Mouse (Mus musculus) forebrain, embryonic 11.5 days (tissue): ENCODE measurements around the gene Arfip2. TPM values are rescaled to one million over a fixed set of nuclear protein-coding genes. Genes with fewer than 3 reads are reported as not detected.

Experiments used
- ATAC-seq: fragments of 200-750 bp; cut with Nextera tagmentation; replicated peaks from 2 replicates; pipeline ENCODE4 v1.8.0; 2017; ENCODE audit warnings: moderate TSS enrichment; ENCODE audit not compliant: low FRiP score
- DNase-seq: peaks from one replicate; pipeline ENCODE4 v3.0.0-alpha.2; 2017; ENCODE audit warnings: low spot score
- H3K27ac ChIP-seq: fragments of 300-500 bp; sonication (generic); 2 replicates; pipeline ENCODE4 v1.5.1; 2014; ENCODE audit warnings: low read depth, low read length
- H3K27me3 ChIP-seq: fragments of 300-500 bp; sonication (generic); 2 replicates; pipeline ENCODE4 v1.6.1; 2014; ENCODE audit warnings: mild to moderate bottlenecking, low read length, mixed read lengths; ENCODE audit not compliant: control insufficient read depth, insufficient read depth
- H3K36me3 ChIP-seq: fragments of 300-500 bp; sonication (generic); 2 replicates; pipeline ENCODE4 v1.6.1; 2014; ENCODE audit warnings: mild to moderate bottlenecking, low read length, moderate library complexity, mixed read lengths; ENCODE audit not compliant: control insufficient read depth, insufficient read depth
- H3K4me1 ChIP-seq: fragments of 300-500 bp; sonication (generic); replicated peaks from 2 replicates; pipeline ENCODE4 v1.6.1; 2014; ENCODE audit warnings: low read length, mixed read lengths; ENCODE audit not compliant: control insufficient read depth, insufficient read depth
- H3K4me2 ChIP-seq: fragments of 300-500 bp; sonication (generic); 2 replicates; pipeline ENCODE4 v1.6.1; 2014; ENCODE audit warnings: low read depth, mild to moderate bottlenecking, low read length, moderate library complexity, mixed read lengths; ENCODE audit not compliant: severe bottlenecking
- H3K4me3 ChIP-seq: fragments of 300-500 bp; sonication (generic); 2 replicates; pipeline ENCODE4 v1.5.1; 2014; ENCODE audit warnings: low read depth, low read length
- H3K9ac ChIP-seq: fragments of 300-500 bp; sonication (generic); 2 replicates; pipeline ENCODE4 v1.6.1; 2014; ENCODE audit warnings: low read length
- H3K9me3 ChIP-seq: fragments of 300-500 bp; sonication (generic); 2 replicates; pipeline ENCODE4 v1.6.1; 2016; ENCODE audit warnings: low read length, mixed read lengths; ENCODE audit not compliant: control insufficient read depth
- WGBS: fragments of 180-500 bp; shearing (Covaris S2); extraction: QIAGEN DNeasy Blood & Tissue Kit; methylation state at CpG from one replicate; pipeline ENCODE4 v1.1.7; 2014; 5-methylcytosine and 5-hydroxymethylcytosine counted together
- polyA plus RNA-seq: library from polyadenylated mRNA; unstranded; fragments of >200 nt; fragmentation: Nextera tagmentation; extraction: Ambion mirVana; gene quantifications from 2 replicates; pipeline ENCODE4 v1.2.1, GENCODE M21; 2014

Arfip2 gene
- polyA plus RNA-seq, 1 experiment from 2014 or later: 78.2 TPM

- Histone ChIP-seq H3K9ac (no peak overlapping the region), H3K27ac (no peak overlapping the region), H3K4me2 (no peak overlapping the region), H3K4me1 (peaks cover 12% of the 10 kb centered on the region), H3K27me3 (no peaks in the 10 kb centered on the region), H3K4me3 (no peak overlapping the region), H3K36me3 (no peaks in the 10 kb centered on the region; the same call in 1 of the 2 replicates), H3K9me3 (no peaks in the 10 kb centered on the region)
- DNase-seq: no peak
- WGBS: 82% methylated on average over 2 of the region's 2 CpGs
- no peak for ATAC-seq
Observed at GRCm38 (mm10) chr7:105635726-105636125, 4.5 kb downstream of the Arfip2 start.

- DNase-seq: no peak
- H3K9ac ChIP-seq: no peak overlapping the region; the same call in 1 of the 2 replicates
- WGBS: 50% methylated on average over 9 of the region's 9 CpGs
- H3K36me3 ChIP-seq: no peaks in the 10 kb centered on the region; the same call in 1 of the 2 replicates
- peak overlapping the region; percentile 81; the same call in 1 of the 2 replicates for H3K4me2 ChIP-seq
- H3K4me3 ChIP-seq: peak overlapping the region; percentile 66; the same call in 1 of the 2 replicates
- H3K27ac ChIP-seq: no peak overlapping the region
- H3K9me3 ChIP-seq: no peaks in the 10 kb centered on the region
- ATAC-seq: no peak
- peaks cover 10% of the 10 kb centered on the region for H3K4me1 ChIP-seq
- H3K27me3 ChIP-seq: no peaks in the 10 kb centered on the region
Observed at GRCm38 (mm10) chr7:105634272-105634920, 5.8 kb downstream of the Arfip2 start.

- Histone ChIP-seq H3K9ac (peak overlapping the region; percentile 68), H3K9me3 (no peaks in the 10 kb centered on the region), H3K4me1 (peaks cover 10% of the 10 kb centered on the region), H3K4me3 (peak overlapping the region; percentile 66), H3K27me3 (no peaks in the 10 kb centered on the region), H3K27ac (no peak overlapping the region), H3K4me2 (peak overlapping the region; percentile 81), H3K36me3 (no peaks in the 10 kb centered on the region; the same call in 1 of the 2 replicates)
- no peak for DNase-seq
- ATAC-seq: no peak
- WGBS: 6% methylated on average over 10 of the region's 10 CpGs
Observed at GRCm38 (mm10) chr7:105633801-105634135, 6.4 kb downstream of the Arfip2 start.

GRCm38 (mm10) chr7:105633127-105633800, 7.0 kb downstream of the Arfip2 start, which contains the start of gene Trim3:
Gene Trim3, minus strand, starts transcription at chr7:105633571.
- Histone ChIP-seq H3K9ac (peak within 1 kb of the TSS; percentile 68), H3K27ac (no peak within 1 kb of the TSS), H3K27me3 (no peaks in the 10 kb centered on the region), H3K4me3 (peak within 1 kb of the TSS; percentile 66), H3K9me3 (no peaks in the 10 kb centered on the region), H3K4me1 (peaks cover 10% of the 10 kb centered on the region), H3K36me3 (no peaks in the 10 kb centered on the region; the same call in 1 of the 2 replicates), H3K4me2 (peak within 1 kb of the TSS; percentile 81)
- DNase-seq (peak; percentile 96), ATAC-seq (peak; percentile 91)
- WGBS: under 1% methylated on average over 65 of the region's 71 CpGs

- no peaks in the 10 kb centered on the region for H3K9me3 ChIP-seq
- peak overlapping the region; percentile 81 for H3K4me2 ChIP-seq
- peak overlapping the region; percentile 66 for H3K4me3 ChIP-seq
- no peak overlapping the region for H3K27ac ChIP-seq
- no peaks in the 10 kb centered on the region for H3K27me3 ChIP-seq
- H3K36me3 ChIP-seq: no peaks in the 10 kb centered on the region; the same call in 1 of the 2 replicates
- 18% methylated on average over 4 of the region's 4 CpGs for WGBS
- H3K9ac ChIP-seq: peak overlapping the region; percentile 68
- peaks cover 10% of the 10 kb centered on the region for H3K4me1 ChIP-seq
- ATAC-seq: no peak
- DNase-seq: no peak
Observed at GRCm38 (mm10) chr7:105632551-105632972, 7.7 kb downstream of the Arfip2 start.

GRCm38 (mm10) chr7:105628633-105629032, 11.6 kb downstream of the Arfip2 start:
- no peaks in the 10 kb centered on the region for H3K27me3 ChIP-seq
- ATAC-seq (no peak), DNase-seq (peak; percentile 32)
- H3K36me3 ChIP-seq: peaks cover 4% of the 10 kb centered on the region; the same call in 1 of the 2 replicates
- H3K4me1 ChIP-seq: peaks cover 5% of the 10 kb centered on the region; the same call in 1 of the 2 replicates
- H3K9ac ChIP-seq: no peak overlapping the region; the same call in 1 of the 2 replicates
- no peaks in the 10 kb centered on the region for H3K9me3 ChIP-seq
- no peak overlapping the region for H3K4me2 ChIP-seq
- no peak overlapping the region for H3K4me3 ChIP-seq
- H3K27ac ChIP-seq: no peak overlapping the region
- 31% methylated on average over 3 of the region's 3 CpGs for WGBS

GRCm38 (mm10) chr7:105625397-105625796, 14.8 kb downstream of the Arfip2 start:
- no peaks in the 10 kb centered on the region for H3K4me1 ChIP-seq
- no peak overlapping the region for H3K4me2 ChIP-seq
- DNase-seq (peak; percentile 39), ATAC-seq (no peak)
- no peaks in the 10 kb centered on the region for H3K9me3 ChIP-seq
- H3K36me3 ChIP-seq: peaks cover 8% of the 10 kb centered on the region; the same call in 1 of the 2 replicates
- H3K9ac ChIP-seq: no peak overlapping the region
- no peak overlapping the region for H3K27ac ChIP-seq
- no peaks in the 10 kb centered on the region for H3K27me3 ChIP-seq
- WGBS: 90% methylated on average over 6 of the region's 6 CpGs
- H3K4me3 ChIP-seq: no peak overlapping the region

GRCm38 (mm10) chr7:105621646-105622292, 18.4 kb downstream of the Arfip2 start:
- peak; percentile 38 for DNase-seq
- no peak overlapping the region for H3K4me3 ChIP-seq
- H3K9me3 ChIP-seq: no peaks in the 10 kb centered on the region
- peaks cover 14% of the 10 kb centered on the region for H3K36me3 ChIP-seq
- H3K9ac ChIP-seq: no peak overlapping the region
- no peak overlapping the region for H3K4me2 ChIP-seq
- H3K27me3 ChIP-seq: no peaks in the 10 kb centered on the region
- no peak overlapping the region for H3K27ac ChIP-seq
- WGBS: 82% methylated on average over 8 of the region's 8 CpGs
- ATAC-seq: no peak
- no peaks in the 10 kb centered on the region for H3K4me1 ChIP-seq
